Mouse (Mus musculus) bone marrow, adult 2 months (tissue): ENCODE measurements around the gene Slc51b.

Source experiments
- CTCF ChIP-seq: fragments of 200-500 bp; IDR thresholded peaks from 2 replicates; pipeline ENCODE4 v1.5.1; 2011; ENCODE audit warnings: low read length, control low read depth; ENCODE audit not compliant: control insufficient read depth, insufficient read depth
- POLR2A ChIP-seq: fragments of 200-500 bp; IDR thresholded peaks from 2 replicates; pipeline ENCODE4 v1.6.1; 2011; ENCODE audit warnings: low read depth, mild to moderate bottlenecking, control low read depth, low read length, borderline replicate concordance; ENCODE audit not compliant: control insufficient read depth

- TF ChIP-seq POLR2A = no peak
- no peak for TF ChIP-seq CTCF
Measured at GRCm38 (mm10) chr9:65464161-65464560, 41.4 kb upstream of the Slc51b start.
